Mouse (Mus musculus) testis, postnatal 10 days (tissue): Measurements from ENCODE around the gene Trim40.

Experiments used
- DNase-seq: peaks from one replicate; pipeline ENCODE4 v3.0.0; 2021; ENCODE audit warnings: low spot score

The Trim40 gene

GRCm38 (mm10) chr17:36839001-36839400, 50.9 kb downstream of the Trim40 start:
- no peak for DNase-seq

GRCm38 (mm10) chr17:36836874-36837647, 52.9 kb downstream of the Trim40 start, which contains the start of gene Trim26:
Gene Trim26, plus strand, starts transcription at chr17:36837134.
- peak; percentile 95 for DNase-seq

- no peak for DNase-seq
Measured at GRCm38 (mm10) chr17:36836427-36836812, 53.5 kb downstream of the Trim40 start.

GRCm38 (mm10) chr17:36835591-36836426, 54.1 kb downstream of the Trim40 start:
- DNase-seq = peak; percentile 81

- no peak for DNase-seq
Measured at GRCm38 (mm10) chr17:36832694-36833093, 57.2 kb downstream of the Trim40 start.
